Mouse (Mus musculus): ENCODE measurements around the gene Olfr813. TPM values are rescaled to one million over a fixed set of nuclear protein-coding genes. Genes with fewer than 3 reads are reported as not detected.
"Not testable (repeated sequence)": the region's sequence is repeated elsewhere in the genome, so short reads cannot be mapped to it uniquely, and the experiment has no call there.

The Olfr813 gene
- polyA plus RNA-seq (2014; fragmentation: Nextera tagmentation; extraction: Ambion mirVana): not detected in 2 replicates

- no peak within 1 kb of the TSS for H3K4me3 ChIP-seq (ENCODE audit: low read depth, low read length)
- no peak within 1 kb of the TSS for H3K27ac ChIP-seq (ENCODE audit: low read depth, low read length)
- no peaks in the 10 kb centered on the region for H3K27me3 ChIP-seq (ENCODE audit: control insufficient read depth, insufficient read depth, low read length)
- H3K4me1 ChIP-seq (ENCODE audit: control insufficient read depth, insufficient read depth, low read length): no peaks in the 10 kb centered on the region
- H3K9me3 ChIP-seq (ENCODE audit: control insufficient read depth, low read length): no peaks in the 10 kb centered on the region
- ATAC-seq (ENCODE audit: low read depth): no peak
- H3K4me2 ChIP-seq (ENCODE audit: low read depth, low read length): no peak within 1 kb of the TSS
- H3K36me3 ChIP-seq (ENCODE audit: control insufficient read depth, insufficient read depth, low read length): no peaks in the 10 kb centered on the region
- no peak within 1 kb of the TSS for H3K9ac ChIP-seq (replicated peaks; ENCODE audit: low read depth, low read length)
These were observed at the start of gene Olfr813 for GRCm38 (mm10) chr10:129855067-129855466. TSS of gene Olfr813 (plus strand) at chr10:129855367.

GRCm38 (mm10) chr10:129845994-129846393 is 9.2 kb upstream of the Olfr813 start, which contains the start of gene Olfr812:
TSS of gene Olfr812 (minus strand) at chr10:129846094.
- no peak within 1 kb of the TSS for H3K9ac ChIP-seq (replicated peaks; ENCODE audit: low read depth, low read length)
- ATAC-seq (ENCODE audit: low read depth): no peak
- H3K4me3 ChIP-seq (ENCODE audit: low read depth, low read length): no peak within 1 kb of the TSS
- H3K27ac ChIP-seq (ENCODE audit: low read depth, low read length): no peak within 1 kb of the TSS
- no peaks in the 10 kb centered on the region for H3K9me3 ChIP-seq (ENCODE audit: control insufficient read depth, low read length)
- no peak within 1 kb of the TSS for H3K4me2 ChIP-seq (ENCODE audit: low read depth, low read length)
- no peaks in the 10 kb centered on the region for H3K27me3 ChIP-seq (ENCODE audit: control insufficient read depth, insufficient read depth, low read length)
- H3K4me1 ChIP-seq (ENCODE audit: control insufficient read depth, insufficient read depth, low read length): no peaks in the 10 kb centered on the region
- no peaks in the 10 kb centered on the region for H3K36me3 ChIP-seq (ENCODE audit: control insufficient read depth, insufficient read depth, low read length)
- 62% methylated on average over 1 of the region's 1 CpGs for WGBS

GRCm38 (mm10) chr10:129847343-129847742 is 7.8 kb upstream of the Olfr813 start:
- H3K27ac ChIP-seq (ENCODE audit: low read depth, low read length): no peak overlapping the region
- ATAC-seq (ENCODE audit: low read depth): no peak
- H3K4me2 ChIP-seq (ENCODE audit: low read depth, low read length): no peak overlapping the region
- WGBS: 48% methylated on average over 1 of the region's 1 CpGs
- no peaks in the 10 kb centered on the region for H3K4me1 ChIP-seq (ENCODE audit: control insufficient read depth, insufficient read depth, low read length)
- no peaks in the 10 kb centered on the region for H3K9me3 ChIP-seq (ENCODE audit: control insufficient read depth, low read length)
- H3K4me3 ChIP-seq (ENCODE audit: low read depth, low read length): no peak overlapping the region
- H3K36me3 ChIP-seq (ENCODE audit: control insufficient read depth, insufficient read depth, low read length): no peaks in the 10 kb centered on the region
- H3K9ac ChIP-seq (replicated peaks; ENCODE audit: low read depth, low read length): no peak overlapping the region
- no peaks in the 10 kb centered on the region for H3K27me3 ChIP-seq (ENCODE audit: control insufficient read depth, insufficient read depth, low read length)

GRCm38 (mm10) chr10:129879751-129880150 is 24.6 kb downstream of the Olfr813 start, which contains the start of gene Olfr814:
TSS of gene Olfr814 (minus strand) at chr10:129879851.
- not testable (repeated sequence) for H3K27ac ChIP-seq (ENCODE audit: low read depth, low read length); H3K4me2 ChIP-seq (ENCODE audit: low read depth, low read length); H3K4me1 ChIP-seq (ENCODE audit: control insufficient read depth, insufficient read depth, low read length); ATAC-seq (ENCODE audit: low read depth); H3K36me3 ChIP-seq (ENCODE audit: control insufficient read depth, insufficient read depth, low read length); H3K9me3 ChIP-seq (ENCODE audit: control insufficient read depth, low read length); H3K9ac ChIP-seq (replicated peaks; ENCODE audit: low read depth, low read length); H3K27me3 ChIP-seq (ENCODE audit: control insufficient read depth, insufficient read depth, low read length); H3K4me3 ChIP-seq (ENCODE audit: low read depth, low read length)
- WGBS: no CpG with 5 or more reads among the region's 1 CpGs

GRCm38 (mm10) chr10:129885496-129885895 is 30.3 kb downstream of the Olfr813 start:
- 87% methylated on average over 6 of the region's 6 CpGs for WGBS
- ATAC-seq (ENCODE audit: low read depth); H3K9me3 ChIP-seq (ENCODE audit: control insufficient read depth, low read length); H3K4me1 ChIP-seq (ENCODE audit: control insufficient read depth, insufficient read depth, low read length); H3K4me2 ChIP-seq (ENCODE audit: low read depth, low read length); H3K36me3 ChIP-seq (ENCODE audit: control insufficient read depth, insufficient read depth, low read length); H3K27me3 ChIP-seq (ENCODE audit: control insufficient read depth, insufficient read depth, low read length); H3K27ac ChIP-seq (ENCODE audit: low read depth, low read length); H3K9ac ChIP-seq (replicated peaks; ENCODE audit: low read depth, low read length); H3K4me3 ChIP-seq (ENCODE audit: low read depth, low read length): not testable (repeated sequence)

GRCm38 (mm10) chr10:129885934-129886333 is 30.8 kb downstream of the Olfr813 start:
- H3K27me3 ChIP-seq (ENCODE audit: control insufficient read depth, insufficient read depth, low read length): no peaks in the 10 kb centered on the region
- ATAC-seq (ENCODE audit: low read depth): no peak
- WGBS: 94% methylated on average over 7 of the region's 7 CpGs

GRCm38 (mm10) chr10:129905767-129906166 is 50.6 kb downstream of the Olfr813 start, which contains the start of gene Olfr815:
TSS of gene Olfr815 (minus strand) at chr10:129905867.
- not testable (repeated sequence) for H3K9me3 ChIP-seq (ENCODE audit: control insufficient read depth, low read length); H3K27me3 ChIP-seq (ENCODE audit: control insufficient read depth, insufficient read depth, low read length)
- no CpG with 5 or more reads among the region's 1 CpGs for WGBS

More at GRCm38 (mm10) chr10:129885934-129886333, 30.8 kb downstream of the Olfr813 start:
- Histone ChIP-seq H3K4me1 (ENCODE audit: control insufficient read depth, insufficient read depth, low read length) (no peaks in the 10 kb centered on the region), H3K4me3 (ENCODE audit: low read depth, low read length) (no peak overlapping the region), H3K27ac (ENCODE audit: low read depth, low read length) (no peak overlapping the region), H3K36me3 (ENCODE audit: control insufficient read depth, insufficient read depth, low read length) (no peaks in the 10 kb centered on the region), H3K9ac (replicated peaks; ENCODE audit: low read depth, low read length) (no peak overlapping the region), H3K4me2 (ENCODE audit: low read depth, low read length) (no peak overlapping the region), H3K9me3 (ENCODE audit: control insufficient read depth, low read length) (no peaks in the 10 kb centered on the region)

More at GRCm38 (mm10) chr10:129905767-129906166, 50.6 kb downstream of the Olfr813 start, which contains the start of gene Olfr815:
- H3K9ac ChIP-seq (replicated peaks; ENCODE audit: low read depth, low read length); H3K27ac ChIP-seq (ENCODE audit: low read depth, low read length); ATAC-seq (ENCODE audit: low read depth); H3K4me2 ChIP-seq (ENCODE audit: low read depth, low read length); H3K36me3 ChIP-seq (ENCODE audit: control insufficient read depth, insufficient read depth, low read length); H3K4me3 ChIP-seq (ENCODE audit: low read depth, low read length); H3K4me1 ChIP-seq (ENCODE audit: control insufficient read depth, insufficient read depth, low read length): not testable (repeated sequence)

Other genes starting within 250 kb of the Olfr813 start
- gene Olfr796, start 242.8 kb upstream of the Olfr813 start, polyA plus RNA-seq (2014; fragmentation: Nextera tagmentation; extraction: Ambion mirVana): not detected in 2 replicates
- not detected in 2 replicates for gene Olfr798, start 227.4 kb upstream of the Olfr813 start, polyA plus RNA-seq (2014; fragmentation: Nextera tagmentation; extraction: Ambion mirVana)
- not detected in 2 replicates for gene Olfr799, start 217.9 kb upstream of the Olfr813 start, polyA plus RNA-seq (2014; fragmentation: Nextera tagmentation; extraction: Ambion mirVana)
- not detected in 2 replicates for gene Olfr800, start 197.7 kb upstream of the Olfr813 start, polyA plus RNA-seq (2014; fragmentation: Nextera tagmentation; extraction: Ambion mirVana)
- not detected in 2 replicates for gene Olfr801, start 181.5 kb upstream of the Olfr813 start, polyA plus RNA-seq (2014; fragmentation: Nextera tagmentation; extraction: Ambion mirVana)
- gene Olfr802, start 167.2 kb upstream of the Olfr813 start, polyA plus RNA-seq (2014; fragmentation: Nextera tagmentation; extraction: Ambion mirVana): 0.07 TPM in 1 of 2 replicates, not detected in the other
- gene Olfr803, start 161.1 kb upstream of the Olfr813 start, polyA plus RNA-seq (2014; fragmentation: Nextera tagmentation; extraction: Ambion mirVana): not detected in 2 replicates
- not detected in 2 replicates for gene Olfr804, start 152.2 kb upstream of the Olfr813 start, polyA plus RNA-seq (2014; fragmentation: Nextera tagmentation; extraction: Ambion mirVana)
- not detected in 2 replicates for gene Olfr805, start 126.0 kb upstream of the Olfr813 start, polyA plus RNA-seq (2014; fragmentation: Nextera tagmentation; extraction: Ambion mirVana)
- not detected in 2 replicates for gene Olfr806, start 113.4 kb upstream of the Olfr813 start, polyA plus RNA-seq (2014; fragmentation: Nextera tagmentation; extraction: Ambion mirVana)
- gene Olfr807, start 97.6 kb upstream of the Olfr813 start, polyA plus RNA-seq (2014; fragmentation: Nextera tagmentation; extraction: Ambion mirVana): not detected in 2 replicates
- gene Olfr808, start 89.9 kb upstream of the Olfr813 start, polyA plus RNA-seq (2014; fragmentation: Nextera tagmentation; extraction: Ambion mirVana): not detected in 2 replicates
- not detected in 2 replicates for gene Olfr809, start 80.7 kb upstream of the Olfr813 start, polyA plus RNA-seq (2014; fragmentation: Nextera tagmentation; extraction: Ambion mirVana)
- gene Olfr810, start 60.5 kb upstream of the Olfr813 start, polyA plus RNA-seq (2014; fragmentation: Nextera tagmentation; extraction: Ambion mirVana): not detected in 2 replicates
- gene Olfr811, start 51.0 kb upstream of the Olfr813 start, polyA plus RNA-seq (2014; fragmentation: Nextera tagmentation; extraction: Ambion mirVana): not detected in 2 replicates
- not detected in 2 replicates for gene Olfr812, start 9.3 kb upstream of the Olfr813 start, polyA plus RNA-seq (2014; fragmentation: Nextera tagmentation; extraction: Ambion mirVana)
- gene Olfr814, start 24.5 kb downstream of the Olfr813 start, polyA plus RNA-seq (2014; fragmentation: Nextera tagmentation; extraction: Ambion mirVana): not detected in 2 replicates
- gene Olfr815, start 50.5 kb downstream of the Olfr813 start, polyA plus RNA-seq (2014; fragmentation: Nextera tagmentation; extraction: Ambion mirVana): not detected in 2 replicates
- gene Olfr816, start 60.2 kb downstream of the Olfr813 start, polyA plus RNA-seq (2014; fragmentation: Nextera tagmentation; extraction: Ambion mirVana): not detected in 2 replicates
- gene Olfr818, start 93.7 kb downstream of the Olfr813 start, polyA plus RNA-seq (2014; fragmentation: Nextera tagmentation; extraction: Ambion mirVana): not detected in 2 replicates
- gene Olfr819, start 111.9 kb downstream of the Olfr813 start, polyA plus RNA-seq (2014; fragmentation: Nextera tagmentation; extraction: Ambion mirVana): not detected in 2 replicates
- not detected in 2 replicates for gene Olfr247, start 120.8 kb downstream of the Olfr813 start, polyA plus RNA-seq (2014; fragmentation: Nextera tagmentation; extraction: Ambion mirVana)
- not detected in 2 replicates for gene Gm10310, start 129.7 kb downstream of the Olfr813 start, polyA plus RNA-seq (2014; fragmentation: Nextera tagmentation; extraction: Ambion mirVana)
- gene Olfr820, start 157.3 kb downstream of the Olfr813 start, polyA plus RNA-seq (2014; fragmentation: Nextera tagmentation; extraction: Ambion mirVana): not detected in 2 replicates
- not detected in 2 replicates for gene Olfr821, start 175.0 kb downstream of the Olfr813 start, polyA plus RNA-seq (2014; fragmentation: Nextera tagmentation; extraction: Ambion mirVana)
- gene Olfr822, start 215.8 kb downstream of the Olfr813 start, polyA plus RNA-seq (2014; fragmentation: Nextera tagmentation; extraction: Ambion mirVana): not detected in 2 replicates

Measured in neural tube, embryonic 14.5 days (tissue).